Mouse (Mus musculus) heart, postnatal 25 days (tissue): ENCODE measurements around the gene Cux2. TPM values are rescaled to one million over a fixed set of nuclear protein-coding genes. Genes with fewer than 3 reads are reported as not detected.
"Not testable (repeated sequence)": the region's sequence is repeated elsewhere in the genome, so short reads cannot be mapped to it uniquely, and the experiment has no call there.

ENCODE experiments used
- DNase-seq: peaks from one replicate; pipeline ENCODE4 v3.0.0; 2022; ENCODE audit warnings: low spot score
- intact Hi-C: fragments of 180-260 bp; cut with DNase I; formaldehyde crosslinking; loops from one replicate; pipeline ENCODE4 v1.15.1; 2025
- total RNA-seq, 2 experiments: library from RNA; stranded (reverse); gene quantifications; 2 replicates each; pipeline ENCODE4 v1.2.3; 2021

Gene Cux2
- total RNA-seq, 2 experiments from 2014 or later = 23.7 to 29.0 TPM

- intact Hi-C loops = loop anchor here (10.0 kb wide), 1 partner anchor 55 kb away; no protein-coding TSS in a partner anchor
- DNase-seq = no peak
These were observed 200.2 kb downstream of the Cux2 start for GRCm38 (mm10) chr5:121849478-121850349.

- DNase-seq = peak; percentile 86
- intact Hi-C loops = loop anchor here (10.0 kb wide), 1 partner anchor 54 kb away; no protein-coding TSS in a partner anchor
These were observed 201.2 kb downstream of the Cux2 start, which contains the start of gene Pheta1 for GRCm38 (mm10) chr5:121848743-121849142. TSS of gene Pheta1 (plus strand) at chr5:121848984.

- intact Hi-C loops = loop anchor here (10.0 kb wide), 1 partner anchor 53 kb away; no protein-coding TSS in a partner anchor
- DNase-seq = no peak
These were observed 201.8 kb downstream of the Cux2 start for GRCm38 (mm10) chr5:121848035-121848519.

GRCm38 (mm10) chr5:121847269-121847668, 202.6 kb downstream of the Cux2 start:
- intact Hi-C loops = loop anchor here (10.0 kb wide), 1 partner anchor 52 kb away; no protein-coding TSS in a partner anchor

GRCm38 (mm10) chr5:121846322-121846721, 203.6 kb downstream of the Cux2 start:
- no peak for DNase-seq
- intact Hi-C loops = loop anchor here (10.0 kb wide), 1 partner anchor 52 kb away; no protein-coding TSS in a partner anchor

More at GRCm38 (mm10) chr5:121847269-121847668, 202.6 kb downstream of the Cux2 start:
- not testable (repeated sequence) for DNase-seq

GRCm38 (mm10) chr5:121845361-121845760, 204.5 kb downstream of the Cux2 start:
- intact Hi-C loops = loop anchor here (10.0 kb wide), 1 partner anchor 51 kb away; no protein-coding TSS in a partner anchor

GRCm38 (mm10) chr5:121843138-121843905, 206.6 kb downstream of the Cux2 start:
- intact Hi-C loops = loop anchor here (5.0 to 10.0 kb wide), 2 partner anchors 49 to 131 kb away; partner anchors contain the start of gene Atxn2
- DNase-seq = no peak

More at GRCm38 (mm10) chr5:121845361-121845760, 204.5 kb downstream of the Cux2 start:
- DNase-seq = no peak

GRCm38 (mm10) chr5:121842665-121843118, 207.2 kb downstream of the Cux2 start:
- intact Hi-C loops = loop anchor here (1.0 to 10.0 kb wide), 3 partner anchors 27 to 130 kb away; partner anchors contain the start of gene Atxn2
- DNase-seq = peak; percentile 70

- DNase-seq = no peak
- intact Hi-C loops = loop anchor here (1.0 to 10.0 kb wide), 3 partner anchors 27 to 130 kb away; partner anchors contain the start of gene Atxn2
These were observed 207.9 kb downstream of the Cux2 start for GRCm38 (mm10) chr5:121841973-121842372.

GRCm38 (mm10) chr5:121841516-121841915, 208.4 kb downstream of the Cux2 start:
- intact Hi-C loops = loop anchor here (5.0 to 10.0 kb wide), 2 partner anchors 47 to 129 kb away; partner anchors contain the start of gene Atxn2
- no peak for DNase-seq

GRCm38 (mm10) chr5:121839128-121839473, 210.8 kb downstream of the Cux2 start:
- DNase-seq = no peak
- intact Hi-C loops = no loop called here

GRCm38 (mm10) chr5:121838341-121839127, 211.4 kb downstream of the Cux2 start:
- intact Hi-C loops = no loop called here
- DNase-seq = peak; percentile 65

GRCm38 (mm10) chr5:121837441-121838340, 212.2 kb downstream of the Cux2 start, which contains the start of gene Sh2b3:
TSS of gene Sh2b3 (minus strand) at chr5:121837646.
- intact Hi-C loops = no loop called here
- peak; percentile 61 for DNase-seq

- peak; percentile 91 for DNase-seq
- intact Hi-C loops = no loop called here
These were observed 213.0 kb downstream of the Cux2 start for GRCm38 (mm10) chr5:121836692-121837415.

- intact Hi-C loops = no loop called here
- no peak for DNase-seq
These were observed 213.8 kb downstream of the Cux2 start for GRCm38 (mm10) chr5:121835949-121836691.

GRCm38 (mm10) chr5:121834991-121835747, 214.7 kb downstream of the Cux2 start:
- DNase-seq = no peak
- intact Hi-C loops = no loop called here
